Mouse (Mus musculus) liver, embryonic 11.5 days (tissue): ENCODE data around the gene Rad17. TPM values are rescaled to one million over a fixed set of nuclear protein-coding genes. Genes with fewer than 3 reads are reported as not detected.

Experiments
- ATAC-seq: fragments of 200-750 bp; cut with Nextera tagmentation; replicated peaks from 2 replicates; pipeline ENCODE4 v1.8.0; 2017; ENCODE audit warnings: moderate number of reproducible peaks, mild to moderate bottlenecking, moderate TSS enrichment, moderate library complexity; ENCODE audit not compliant: low FRiP score
- DNase-seq: peaks from one replicate; pipeline ENCODE4 v3.0.0-alpha.2; 2017; ENCODE audit warnings: low spot score
- H3K27ac ChIP-seq: fragments of 300-500 bp; sonication (generic); 2 replicates; pipeline ENCODE4 v1.5.1; 2014; ENCODE audit warnings: mild to moderate bottlenecking, low read depth, low read length, control low read depth
- H3K27me3 ChIP-seq: fragments of 300-500 bp; sonication (generic); replicated peaks from 2 replicates; pipeline ENCODE4 v1.6.1; 2014; ENCODE audit warnings: low read length, mixed read lengths; ENCODE audit not compliant: control insufficient read depth, insufficient read depth
- H3K36me3 ChIP-seq: fragments of 300-500 bp; sonication (generic); 2 replicates; pipeline ENCODE4 v1.6.1; 2014; ENCODE audit warnings: mild to moderate bottlenecking, low read length, moderate library complexity, mixed read lengths; ENCODE audit not compliant: control insufficient read depth, insufficient read depth
- H3K4me1 ChIP-seq: fragments of 300-500 bp; sonication (generic); replicated peaks from 2 replicates; pipeline ENCODE4 v1.6.1; 2014; ENCODE audit warnings: low read length, mixed read lengths; ENCODE audit not compliant: control insufficient read depth, insufficient read depth
- H3K4me2 ChIP-seq: fragments of 300-500 bp; sonication (generic); 2 replicates; pipeline ENCODE4 v1.6.1; 2014; ENCODE audit warnings: mild to moderate bottlenecking, control low read depth, moderate library complexity
- H3K4me3 ChIP-seq: fragments of 300-500 bp; sonication (generic); 2 replicates; pipeline ENCODE4 v1.5.1; 2014; ENCODE audit warnings: low read depth, low read length, control low read depth
- H3K9ac ChIP-seq: fragments of 300-500 bp; sonication (generic); 2 replicates; pipeline ENCODE4 v1.6.1; 2014; ENCODE audit warnings: low read depth, low read length, control low read depth
- H3K9me3 ChIP-seq: fragments of 300-500 bp; sonication (generic); 2 replicates; pipeline ENCODE4 v1.6.1; 2016; ENCODE audit warnings: low read length, inconsistent platforms, mixed read lengths; ENCODE audit not compliant: control insufficient read depth
- WGBS: fragments of 180-500 bp; shearing (Covaris S2); extraction: QIAGEN DNeasy Blood & Tissue Kit; methylation state at CpG from one replicate; pipeline ENCODE4 v1.1.7; 2014; 5-methylcytosine and 5-hydroxymethylcytosine counted together
- polyA plus RNA-seq: library from polyadenylated mRNA; unstranded; fragments of >200 nt; fragmentation: Nextera tagmentation; extraction: Ambion mirVana; gene quantifications from 2 replicates; pipeline ENCODE4 v1.2.1, GENCODE M21; 2014

Rad17 gene
- polyA plus RNA-seq, 1 experiment from 2014 or later = 32.1 TPM

GRCm38 (mm10) chr13:100605845-100606244 lies 45.0 kb downstream of the Rad17 start:
- Histone ChIP-seq H3K9ac (no peak overlapping the region), H3K4me1 (peaks cover 5% of the 10 kb centered on the region; the same call in 1 of the 2 replicates), H3K4me2 (no peak overlapping the region), H3K27ac (no peak overlapping the region), H3K36me3 (no peaks in the 10 kb centered on the region), H3K27me3 (no peaks in the 10 kb centered on the region), H3K9me3 (no peaks in the 10 kb centered on the region), H3K4me3 (no peak overlapping the region)
- DNase-seq (no peak), ATAC-seq (no peak)
- 65% methylated on average over 1 of the region's 1 CpGs for WGBS

GRCm38 (mm10) chr13:100603738-100604095 lies 47.1 kb downstream of the Rad17 start:
- no peaks in the 10 kb centered on the region for H3K36me3 ChIP-seq
- no peak overlapping the region for H3K4me3 ChIP-seq
- H3K4me1 ChIP-seq = peaks cover 8% of the 10 kb centered on the region; the same call in 1 of the 2 replicates
- no peaks in the 10 kb centered on the region for H3K9me3 ChIP-seq
- H3K4me2 ChIP-seq = no peak overlapping the region
- H3K27ac ChIP-seq = no peak overlapping the region
- no peak for DNase-seq
- ATAC-seq = no peak
- H3K27me3 ChIP-seq = no peaks in the 10 kb centered on the region
- no peak overlapping the region for H3K9ac ChIP-seq
- 85% methylated on average over 11 of the region's 11 CpGs for WGBS

- Histone ChIP-seq H3K9me3 (no peaks in the 10 kb centered on the region), H3K27ac (peak overlapping the region; percentile 66), H3K36me3 (no peaks in the 10 kb centered on the region), H3K4me2 (no peak overlapping the region), H3K4me3 (no peak overlapping the region), H3K9ac (no peak overlapping the region), H3K4me1 (peaks cover 8% of the 10 kb centered on the region; the same call in 1 of the 2 replicates), H3K27me3 (no peaks in the 10 kb centered on the region)
- ATAC-seq = no peak
- WGBS = 85% methylated on average over 10 of the region's 10 CpGs
- no peak for DNase-seq
These were observed 47.7 kb downstream of the Rad17 start for GRCm38 (mm10) chr13:100603031-100603737.

- no peak overlapping the region for H3K9ac ChIP-seq
- H3K36me3 ChIP-seq = no peaks in the 10 kb centered on the region
- DNase-seq = no peak
- H3K4me2 ChIP-seq = no peak overlapping the region
- 64% methylated on average over 5 of the region's 5 CpGs for WGBS
- peak overlapping the region; percentile 66 for H3K27ac ChIP-seq
- peak; percentile 68 for ATAC-seq
- no peak overlapping the region for H3K4me3 ChIP-seq
- H3K27me3 ChIP-seq = no peaks in the 10 kb centered on the region
- peaks cover 8% of the 10 kb centered on the region; the same call in 1 of the 2 replicates for H3K4me1 ChIP-seq
- no peaks in the 10 kb centered on the region for H3K9me3 ChIP-seq
These were observed 48.5 kb downstream of the Rad17 start for GRCm38 (mm10) chr13:100602239-100602902.

- Histone ChIP-seq H3K27me3 (no peaks in the 10 kb centered on the region), H3K4me3 (peak overlapping the region; percentile 22; the same call in 1 of the 2 replicates), H3K9ac (peak overlapping the region; percentile 28), H3K36me3 (no peaks in the 10 kb centered on the region), H3K9me3 (no peaks in the 10 kb centered on the region), H3K4me1 (peaks cover 8% of the 10 kb centered on the region; the same call in 1 of the 2 replicates), H3K4me2 (peak overlapping the region; percentile 61), H3K27ac (peak overlapping the region; percentile 34; the same call in 1 of the 2 replicates)
- DNase-seq (no peak), ATAC-seq (peak; percentile 60)
- 40% methylated on average over 8 of the region's 8 CpGs for WGBS
These were observed 49.8 kb downstream of the Rad17 start for GRCm38 (mm10) chr13:100601034-100601433.

- Histone ChIP-seq H3K27ac (peak overlapping the region; percentile 34; the same call in 1 of the 2 replicates), H3K9ac (no peak overlapping the region; the same call in 1 of the 2 replicates), H3K36me3 (no peaks in the 10 kb centered on the region), H3K4me2 (peak overlapping the region; percentile 61), H3K4me3 (no peak overlapping the region), H3K27me3 (no peaks in the 10 kb centered on the region), H3K4me1 (peaks cover 8% of the 10 kb centered on the region; the same call in 1 of the 2 replicates), H3K9me3 (no peaks in the 10 kb centered on the region)
- no peak for DNase-seq
- 61% methylated on average over 12 of the region's 12 CpGs for WGBS
- no peak for ATAC-seq
These were observed 50.5 kb downstream of the Rad17 start for GRCm38 (mm10) chr13:100600317-100600716.

- H3K4me3 ChIP-seq = no peak overlapping the region
- no peaks in the 10 kb centered on the region for H3K36me3 ChIP-seq
- WGBS = 85% methylated on average over 9 of the region's 9 CpGs
- no peak overlapping the region for H3K4me2 ChIP-seq
- H3K27me3 ChIP-seq = no peaks in the 10 kb centered on the region
- H3K9ac ChIP-seq = no peak overlapping the region
- H3K4me1 ChIP-seq = peaks cover 8% of the 10 kb centered on the region; the same call in 1 of the 2 replicates
- no peaks in the 10 kb centered on the region for H3K9me3 ChIP-seq
- no peak overlapping the region for H3K27ac ChIP-seq
- no peak for DNase-seq
- no peak for ATAC-seq
These were observed 53.6 kb downstream of the Rad17 start for GRCm38 (mm10) chr13:100597284-100597683.

GRCm38 (mm10) chr13:100595552-100595885 lies 55.3 kb downstream of the Rad17 start:
- H3K4me2 ChIP-seq = no peak overlapping the region
- H3K4me3 ChIP-seq = no peak overlapping the region
- H3K4me1 ChIP-seq = 0 out of 2 replicates have a peak, but pooled peaks cover 3% of the 10 kb centered on the region
- H3K9ac ChIP-seq = no peak overlapping the region
- no peak overlapping the region for H3K27ac ChIP-seq
- DNase-seq = no peak
- WGBS = 80% methylated on average over 3 of the region's 3 CpGs
- H3K9me3 ChIP-seq = no peaks in the 10 kb centered on the region
- H3K27me3 ChIP-seq = no peaks in the 10 kb centered on the region
- H3K36me3 ChIP-seq = no peaks in the 10 kb centered on the region
- ATAC-seq = no peak; the same call in 1 of the 2 replicates
